Mouse (Mus musculus): ENCODE data around the gene H2-D1. TPM values are rescaled to one million over a fixed set of nuclear protein-coding genes. Genes with fewer than 3 reads are reported as not detected.
A peak's percentile ranks its signal among the peaks of the same experiment; 100 is the strongest.

Gene H2-D1
- polyA plus RNA-seq, 1 experiment from 2014 or later: 73.2 TPM

DNA sequence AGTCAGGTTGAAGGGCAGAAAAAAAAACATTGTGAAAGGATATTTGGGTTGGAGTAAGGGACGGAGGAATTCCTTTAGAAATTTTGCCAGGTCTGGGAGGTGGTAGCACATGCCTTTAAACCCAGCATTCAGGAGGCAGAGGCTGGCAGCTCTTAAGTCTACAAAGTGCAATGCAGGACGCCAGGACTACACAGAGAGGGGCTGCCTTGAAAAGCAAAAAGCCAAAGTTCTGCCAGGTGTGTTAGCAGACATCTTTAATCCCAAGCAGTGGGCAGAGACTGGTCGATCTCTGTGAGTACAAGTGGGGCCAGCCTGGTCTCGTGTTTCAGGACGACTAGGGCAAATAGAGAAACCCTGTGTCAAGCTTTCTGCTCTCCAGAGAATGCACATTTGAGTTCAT lies 10.5 kb upstream of the H2-D1 start:
- DNase-seq: no peak
- H3K36me3 ChIP-seq (ENCODE audit: insufficient read depth): peaks cover 74% of the 10 kb centered on the region
- no peak for TF ChIP-seq CTCF (IDR thresholded peaks at IDR 0.05; ENCODE audit: low read depth)
- H3K9ac ChIP-seq: no peak overlapping the region
- H3K4me1 ChIP-seq (ENCODE audit: insufficient read depth): no peaks in the 10 kb centered on the region
- no peak overlapping the region for H3K4me3 ChIP-seq (ENCODE audit: low read depth, low read length)
- H3K4me2 ChIP-seq: no peak overlapping the region
- no peak overlapping the region for H3K27ac ChIP-seq (ENCODE audit: low read depth)
- ATAC-seq (ENCODE audit: insufficient read depth): no peak
- H3K27me3 ChIP-seq (ENCODE audit: insufficient read depth, low read length): no peaks in the 10 kb centered on the region
- no peaks in the 10 kb centered on the region for H3K9me3 ChIP-seq (ENCODE audit: low read depth, low read length)
- 77% methylated on average over 5 of the region's 5 CpGs for WGBS

DNA sequence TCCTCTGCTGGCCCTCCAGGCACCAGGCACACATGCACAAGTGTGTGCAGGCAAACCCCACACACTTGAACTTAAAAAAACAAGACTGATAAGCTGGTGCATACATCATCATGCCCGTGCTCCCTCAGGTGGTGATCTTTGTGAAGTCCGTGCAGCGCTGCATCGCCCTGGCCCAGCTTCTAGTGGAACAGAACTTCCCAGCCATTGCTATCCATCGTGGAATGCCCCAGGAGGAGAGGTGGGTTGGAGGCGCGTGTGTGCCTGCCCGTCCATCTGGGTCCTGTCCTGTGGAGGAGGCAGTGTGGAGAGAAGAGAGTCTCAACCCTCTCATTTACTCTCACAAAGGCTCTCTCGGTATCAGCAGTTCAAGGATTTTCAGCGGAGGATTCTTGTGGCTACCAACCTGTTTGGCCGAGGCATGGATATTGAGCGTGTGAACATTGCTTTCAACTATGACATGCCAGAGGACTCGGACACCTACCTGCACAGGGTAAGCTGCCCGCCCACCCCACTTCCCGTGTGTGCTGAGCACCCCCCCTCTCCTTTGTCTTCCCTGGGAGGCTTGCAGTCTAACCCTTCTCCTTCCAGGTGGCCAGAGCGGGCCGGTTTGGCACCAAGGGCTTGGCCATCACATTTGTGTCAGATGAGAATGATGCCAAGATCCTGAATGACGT lies 9.8 kb upstream of the H2-D1 start:
- H3K4me2 ChIP-seq: no peak overlapping the region
- 78% methylated on average over 18 of the region's 18 CpGs for WGBS
- ATAC-seq (ENCODE audit: insufficient read depth) (no peak), DNase-seq (no peak)
- no peak for TF ChIP-seq CTCF (IDR thresholded peaks at IDR 0.05; ENCODE audit: low read depth)
- H3K27me3 ChIP-seq (ENCODE audit: insufficient read depth, low read length): no peaks in the 10 kb centered on the region
- no peaks in the 10 kb centered on the region for H3K4me1 ChIP-seq (ENCODE audit: insufficient read depth)
- no peak overlapping the region for H3K4me3 ChIP-seq (ENCODE audit: low read depth, low read length)
- no peaks in the 10 kb centered on the region for H3K9me3 ChIP-seq (ENCODE audit: low read depth, low read length)
- H3K27ac ChIP-seq (ENCODE audit: low read depth): no peak overlapping the region
- no peak overlapping the region for H3K9ac ChIP-seq
- peaks cover 66% of the 10 kb centered on the region for H3K36me3 ChIP-seq (ENCODE audit: insufficient read depth)

DNA sequence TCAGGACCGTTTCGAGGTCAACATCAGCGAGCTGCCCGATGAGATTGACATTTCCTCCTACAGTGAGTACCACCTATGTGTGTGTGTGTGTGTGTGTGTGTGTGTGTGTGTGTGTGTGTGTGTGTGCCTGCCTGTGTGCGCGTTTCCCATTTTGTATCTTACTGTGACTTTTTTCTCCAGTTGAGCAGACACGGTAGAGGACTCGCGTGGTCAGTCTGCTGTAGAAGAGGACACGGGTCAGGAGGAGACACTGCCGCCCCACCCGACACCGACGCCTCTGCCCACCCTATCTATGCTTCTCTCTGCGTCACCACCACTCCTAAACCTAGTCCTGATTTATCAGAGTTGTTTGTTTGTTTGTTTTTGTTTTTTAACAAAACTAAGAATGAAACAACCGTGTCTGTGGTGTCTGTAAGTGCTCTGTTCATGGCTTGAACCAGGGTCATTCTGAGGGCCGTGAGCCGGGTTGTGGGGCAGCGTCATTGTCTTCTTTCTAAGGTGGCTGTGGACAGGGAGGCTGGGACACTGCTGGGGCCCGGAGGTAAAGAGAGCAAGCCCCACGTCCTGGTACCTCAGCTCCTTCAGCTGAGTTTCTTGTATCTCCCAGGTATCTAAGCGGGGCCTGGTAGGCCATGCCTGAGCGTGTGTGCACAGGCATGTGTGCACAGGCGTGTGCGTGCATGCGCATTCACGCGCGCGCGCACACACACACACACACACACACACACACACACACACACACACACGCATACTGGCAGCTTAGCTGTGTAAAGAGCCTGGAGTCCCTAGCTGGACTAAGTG lies 9.0 kb upstream of the H2-D1 start:
- peaks cover 59% of the 10 kb centered on the region for H3K36me3 ChIP-seq (ENCODE audit: insufficient read depth)
- TF ChIP-seq CTCF (IDR thresholded peaks at IDR 0.05; ENCODE audit: low read depth): no peak
- no peaks in the 10 kb centered on the region for H3K9me3 ChIP-seq (ENCODE audit: low read depth, low read length)
- no peak overlapping the region for H3K4me3 ChIP-seq (ENCODE audit: low read depth, low read length)
- no peaks in the 10 kb centered on the region for H3K4me1 ChIP-seq (ENCODE audit: insufficient read depth)
- ATAC-seq (ENCODE audit: insufficient read depth): 0 out of 2 replicates have a peak, but pooled peaks have one; percentile 9
- H3K9ac ChIP-seq: no peak overlapping the region
- no peak overlapping the region for H3K27ac ChIP-seq (ENCODE audit: low read depth)
- H3K27me3 ChIP-seq (ENCODE audit: insufficient read depth, low read length): no peaks in the 10 kb centered on the region
- DNase-seq: no peak
- WGBS: 81% methylated on average over 32 of the region's 32 CpGs
- no peak overlapping the region for H3K4me2 ChIP-seq

DNA sequence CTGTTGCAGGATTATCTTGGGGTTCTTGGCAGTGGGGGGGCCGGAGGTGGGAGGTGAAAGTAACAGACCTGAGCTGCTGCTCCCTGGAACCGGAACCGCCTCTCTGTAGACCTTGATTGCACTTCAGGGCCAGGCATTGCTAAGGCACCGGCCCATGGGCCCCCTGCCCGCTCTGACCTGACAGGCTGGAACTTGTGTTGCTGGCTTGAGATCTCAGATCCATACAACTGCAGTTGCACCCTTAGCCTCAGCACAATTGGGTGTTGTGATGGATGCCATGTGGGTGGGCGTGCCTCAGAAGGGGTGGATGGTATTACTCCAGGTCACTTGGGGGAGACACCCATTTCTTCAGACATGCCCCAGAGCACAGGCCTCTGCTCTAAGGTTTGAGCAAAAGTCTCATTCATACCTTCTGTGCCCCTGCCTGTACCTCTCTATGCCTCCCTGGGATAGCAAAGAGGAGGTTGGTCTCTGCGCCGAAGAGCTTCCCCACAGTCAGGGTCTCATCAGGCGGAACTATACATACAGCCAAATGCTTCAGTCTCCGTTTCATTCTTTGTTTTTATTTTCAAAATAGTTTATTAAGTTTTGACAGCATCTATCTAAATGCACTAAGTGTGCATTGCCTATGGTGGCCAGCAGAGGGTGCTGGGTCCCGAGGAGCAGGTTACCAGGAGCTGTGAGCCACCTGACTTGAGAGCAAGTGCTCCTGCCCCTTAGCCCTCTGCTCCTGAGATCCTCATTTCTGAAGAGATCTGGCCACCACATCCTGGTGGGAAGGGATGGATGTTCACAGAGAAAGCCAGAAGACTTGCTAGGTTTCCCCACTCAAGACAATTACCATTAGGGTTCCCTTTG lies 8.1 kb upstream of the H2-D1 start:
- H3K27ac ChIP-seq (ENCODE audit: low read depth): no peak overlapping the region
- no peaks in the 10 kb centered on the region for H3K9me3 ChIP-seq (ENCODE audit: low read depth, low read length)
- ATAC-seq (ENCODE audit: insufficient read depth): peak; percentile 29
- H3K4me2 ChIP-seq: no peak overlapping the region
- TF ChIP-seq CTCF (IDR thresholded peaks at IDR 0.05; ENCODE audit: low read depth): peak; percentile 79
- 55% methylated on average over 11 of the region's 11 CpGs for WGBS
- no peak overlapping the region for H3K9ac ChIP-seq
- H3K4me1 ChIP-seq (ENCODE audit: insufficient read depth): no peaks in the 10 kb centered on the region
- H3K36me3 ChIP-seq (ENCODE audit: insufficient read depth): peaks cover 49% of the 10 kb centered on the region
- DNase-seq: peak; percentile 70
- H3K4me3 ChIP-seq (ENCODE audit: low read depth, low read length): no peak overlapping the region
- no peaks in the 10 kb centered on the region for H3K27me3 ChIP-seq (ENCODE audit: insufficient read depth, low read length)

DNA sequence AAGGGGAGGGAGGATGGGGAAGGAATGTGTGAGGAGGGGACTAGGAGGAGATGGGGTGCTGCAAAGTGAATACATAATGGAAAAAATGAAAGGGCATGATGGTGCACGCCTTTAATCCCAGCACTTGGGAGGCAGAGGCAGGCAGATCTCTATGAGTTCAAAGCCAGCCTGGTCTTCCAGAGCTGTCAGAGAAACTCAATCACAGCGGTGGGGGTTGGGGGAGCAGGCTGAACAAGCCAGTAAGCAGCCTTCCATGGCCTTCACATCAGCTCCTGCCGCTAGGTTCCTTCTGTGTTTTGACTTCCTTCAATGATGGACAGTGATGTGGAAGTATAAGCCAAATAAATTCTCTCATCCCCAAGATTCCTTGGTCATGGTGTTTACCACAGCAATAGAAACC lies 7.2 kb upstream of the H2-D1 start:
- H3K4me2 ChIP-seq: no peak overlapping the region
- no peaks in the 10 kb centered on the region for H3K9me3 ChIP-seq (ENCODE audit: low read depth, low read length)
- H3K4me3 ChIP-seq (ENCODE audit: low read depth, low read length): no peak overlapping the region
- no peak for TF ChIP-seq CTCF (IDR thresholded peaks at IDR 0.05; ENCODE audit: low read depth)
- no peak overlapping the region for H3K9ac ChIP-seq
- ATAC-seq (ENCODE audit: insufficient read depth) (no peak), DNase-seq (no peak)
- WGBS: 62% methylated on average over 3 of the region's 3 CpGs
- H3K27ac ChIP-seq (ENCODE audit: low read depth): no peak overlapping the region
- peaks cover 41% of the 10 kb centered on the region for H3K36me3 ChIP-seq (ENCODE audit: insufficient read depth)
- H3K27me3 ChIP-seq (ENCODE audit: insufficient read depth, low read length): no peaks in the 10 kb centered on the region
- no peaks in the 10 kb centered on the region for H3K4me1 ChIP-seq (ENCODE audit: insufficient read depth)

DNA sequence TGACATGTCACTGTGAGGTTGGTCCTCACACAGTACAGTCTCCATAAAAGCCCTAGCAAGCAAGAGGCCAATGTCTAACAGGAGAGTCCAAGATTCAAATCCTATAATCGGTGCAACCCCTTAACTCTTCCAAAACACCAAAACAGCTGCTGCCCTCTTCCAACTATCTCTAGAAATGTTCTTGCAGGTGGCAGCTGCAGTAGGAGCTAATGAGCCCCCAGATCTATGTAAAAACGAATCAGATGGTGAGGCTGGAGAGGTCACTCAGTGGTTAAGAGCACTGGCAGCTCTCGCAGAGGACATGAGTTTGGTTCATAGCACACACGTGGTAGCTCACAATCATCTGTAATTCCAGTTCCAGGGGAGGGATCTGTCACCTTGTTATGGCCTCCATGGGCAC lies 6.8 kb upstream of the H2-D1 start:
- no peaks in the 10 kb centered on the region for H3K27me3 ChIP-seq (ENCODE audit: insufficient read depth, low read length)
- H3K9ac ChIP-seq: no peak overlapping the region
- peaks cover 37% of the 10 kb centered on the region for H3K36me3 ChIP-seq (ENCODE audit: insufficient read depth)
- H3K9me3 ChIP-seq (ENCODE audit: low read depth, low read length): no peaks in the 10 kb centered on the region
- ATAC-seq (ENCODE audit: insufficient read depth) (no peak), DNase-seq (no peak)
- no peak overlapping the region for H3K27ac ChIP-seq (ENCODE audit: low read depth)
- whole genome bisulfite sequencing: 56% methylated on average over 4 of the region's 4 CpGs
- no peak for TF ChIP-seq CTCF (IDR thresholded peaks at IDR 0.05; ENCODE audit: low read depth)
- no peak overlapping the region for H3K4me3 ChIP-seq (ENCODE audit: low read depth, low read length)
- no peak overlapping the region for H3K4me2 ChIP-seq
- H3K4me1 ChIP-seq (ENCODE audit: insufficient read depth): no peaks in the 10 kb centered on the region
